Mouse (Mus musculus) embryo, embryonic 11.5 days (tissue): ENCODE data around the gene Prkg1.

Source experiments
- DNase-seq: peaks from one replicate; pipeline ENCODE4 v3.0.0-alpha.2; 2012; ENCODE audit warnings: low read depth, low spot score

The Prkg1 gene

GRCm38 (mm10) chr19:30851023-30851422, 913.8 kb downstream of the Prkg1 start:
- no peak for DNase-seq

- DNase-seq, result no peak
Measured at GRCm38 (mm10) chr19:30844916-30845315, 919.9 kb downstream of the Prkg1 start.

GRCm38 (mm10) chr19:30843637-30844036, 921.2 kb downstream of the Prkg1 start:
- DNase-seq, result no peak

GRCm38 (mm10) chr19:30843052-30843564, 921.7 kb downstream of the Prkg1 start:
- DNase-seq, result peak; percentile 45

DNA sequence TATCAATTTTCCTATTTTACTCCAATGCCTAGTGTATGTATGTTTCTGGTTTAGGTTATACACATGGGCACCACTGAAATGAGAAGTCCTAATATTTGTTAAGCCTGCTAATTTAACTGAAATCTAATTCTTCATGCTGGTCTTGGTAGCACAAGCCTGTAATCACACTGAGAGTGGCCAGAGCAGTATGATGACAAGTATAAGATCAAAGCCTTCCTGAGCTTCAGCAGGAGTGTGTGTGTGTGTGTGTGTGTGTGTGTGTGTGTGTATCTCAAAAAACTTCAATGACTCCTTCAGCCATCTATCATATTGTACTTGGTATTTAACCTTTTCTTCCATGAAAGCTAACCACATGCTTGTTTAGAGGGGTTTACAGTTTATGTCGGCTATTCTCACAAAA, 922.2 kb downstream of the Prkg1 start:
- DNase-seq, result no peak

DNA sequence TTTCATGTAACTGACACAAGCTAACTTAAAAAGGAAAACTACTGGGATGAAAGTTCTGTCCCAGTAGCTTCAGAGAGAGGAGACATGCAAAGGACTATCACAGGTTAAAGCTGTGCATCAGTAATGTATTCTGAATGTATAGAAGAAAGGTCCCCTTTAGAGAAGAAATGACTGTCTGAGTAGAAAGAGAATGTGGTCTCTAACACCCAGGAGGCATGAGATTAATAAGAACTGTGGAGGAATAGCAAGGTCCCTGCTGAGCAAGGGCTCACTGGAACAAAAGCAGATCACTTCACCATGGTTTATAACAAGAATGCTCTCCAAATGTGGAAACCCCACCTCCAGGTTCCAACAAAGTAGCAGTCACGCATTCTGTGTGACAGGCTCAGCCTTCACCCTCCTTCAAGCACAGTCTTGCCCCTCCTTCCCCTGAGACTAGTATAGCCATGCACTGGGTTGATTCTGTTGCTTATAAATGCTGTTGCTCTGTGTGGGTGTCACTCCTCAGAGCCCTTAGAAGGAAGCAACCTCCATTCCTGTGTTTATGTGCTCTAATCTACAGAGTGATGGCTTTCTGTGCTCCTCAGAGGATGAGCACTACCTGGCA, 931.7 kb downstream of the Prkg1 start:
- DNase-seq, result no peak

DNA sequence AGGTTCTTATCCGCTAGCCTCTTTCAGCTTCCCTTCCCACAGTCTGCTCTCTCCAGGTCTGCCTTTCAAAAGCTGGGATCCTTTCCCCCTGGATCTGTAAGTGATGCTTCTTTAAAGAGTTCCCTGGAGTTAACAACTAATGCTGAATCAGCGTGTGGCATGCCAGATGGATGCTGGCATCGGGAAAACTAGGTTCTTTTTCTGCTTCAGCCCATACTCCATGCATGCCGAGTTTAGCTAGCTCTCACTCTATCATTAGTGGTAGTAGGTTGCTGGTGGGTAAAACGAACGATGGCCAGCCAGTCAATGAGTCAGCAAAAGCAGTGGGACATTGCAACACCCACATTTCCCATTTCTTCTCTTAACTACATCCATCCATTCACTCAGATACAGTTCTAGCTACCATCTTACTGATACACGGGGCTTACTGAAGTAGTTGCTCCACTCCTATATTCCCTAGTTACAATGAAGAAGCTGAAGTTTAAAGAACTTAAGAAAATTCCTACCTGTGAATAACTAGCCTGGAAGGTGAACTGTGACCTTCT, 935.5 kb downstream of the Prkg1 start:
- DNase-seq, result no peak

- no peak for DNase-seq
Measured at GRCm38 (mm10) chr19:30827820-30828219, 937.0 kb downstream of the Prkg1 start.

- no peak for DNase-seq
Measured at GRCm38 (mm10) chr19:30826106-30826505, 938.7 kb downstream of the Prkg1 start.

DNA sequence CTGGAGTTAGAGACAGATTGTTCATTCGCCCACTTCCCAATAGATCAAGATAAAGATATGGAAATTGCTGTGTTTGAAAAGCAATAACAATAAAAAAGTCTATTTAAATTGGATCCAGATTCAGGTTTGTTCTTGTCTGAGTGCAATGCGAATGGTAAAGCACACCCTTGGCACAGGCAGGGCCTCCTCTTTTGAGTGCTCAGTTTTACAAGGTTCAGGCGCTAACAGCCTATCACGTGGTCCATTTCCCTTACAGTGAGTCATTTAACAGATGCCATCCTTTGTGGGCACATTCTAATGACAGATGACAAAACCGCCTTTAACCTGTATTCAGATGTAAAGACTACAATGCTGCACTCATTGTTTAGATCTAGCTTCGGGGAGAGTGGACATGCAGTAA, 949.2 kb downstream of the Prkg1 start:
- DNase-seq, result no peak

- DNase-seq, result no peak
Measured at GRCm38 (mm10) chr19:30806265-30806664, 958.6 kb downstream of the Prkg1 start.

DNA sequence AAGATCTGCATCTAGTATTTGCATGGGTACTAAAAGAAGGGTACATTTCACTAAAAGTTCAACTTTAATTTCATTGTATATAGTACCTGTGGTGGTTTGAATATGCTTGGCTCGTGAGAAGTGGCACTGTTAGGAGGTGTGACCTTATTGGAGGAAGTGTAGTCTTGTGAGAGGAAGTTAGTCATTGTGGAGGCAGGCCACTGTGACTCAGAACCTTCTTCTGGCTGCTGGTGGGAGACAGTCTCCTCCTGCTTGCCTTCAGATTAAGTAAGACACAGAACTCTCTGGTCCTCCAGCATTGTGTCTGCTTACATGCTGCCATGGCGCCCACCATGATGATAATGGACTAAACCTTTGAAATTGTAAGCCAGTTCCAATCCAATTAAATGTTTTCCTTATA, 984.0 kb downstream of the Prkg1 start:
- DNase-seq, result no peak

DNA sequence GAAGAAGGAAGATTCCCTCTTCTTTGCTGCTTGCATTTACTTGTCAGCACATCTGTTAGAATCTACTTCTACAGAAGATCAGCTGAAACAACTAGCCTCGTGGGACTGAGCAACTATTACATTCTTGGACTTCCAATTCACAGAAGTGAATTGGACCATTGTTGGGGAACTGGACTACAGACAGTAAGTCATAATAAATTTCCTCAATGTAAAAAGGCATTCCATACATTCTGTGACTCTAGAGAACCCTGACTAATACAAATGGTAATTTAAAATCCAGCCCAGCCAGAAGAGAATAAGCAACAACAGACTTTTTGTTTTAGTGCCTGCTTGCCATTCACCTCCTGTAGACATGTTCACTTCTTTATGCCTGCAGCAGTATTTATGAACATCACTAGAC, 996.5 kb downstream of the Prkg1 start:
- peak; percentile 16 for DNase-seq

DNA sequence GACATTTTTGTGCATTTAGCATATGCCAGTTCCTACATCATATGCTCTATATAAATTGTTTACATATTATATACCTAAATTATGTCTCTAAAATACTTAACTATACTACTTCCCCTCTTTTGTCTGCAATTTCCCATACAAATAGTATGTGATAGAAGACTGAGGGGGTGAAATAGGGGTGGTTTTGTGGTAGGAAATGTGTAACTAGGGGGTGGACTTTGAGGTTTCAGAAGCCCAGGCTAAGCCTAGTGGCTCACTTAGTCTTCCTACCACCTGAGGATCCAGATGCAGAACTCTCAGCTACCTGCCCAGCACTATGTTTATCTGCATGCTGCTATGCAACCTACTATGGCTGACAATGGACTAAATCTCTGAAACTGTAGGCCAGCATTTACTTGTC, 1020.4 kb downstream of the Prkg1 start:
- DNase-seq, result no peak

DNA sequence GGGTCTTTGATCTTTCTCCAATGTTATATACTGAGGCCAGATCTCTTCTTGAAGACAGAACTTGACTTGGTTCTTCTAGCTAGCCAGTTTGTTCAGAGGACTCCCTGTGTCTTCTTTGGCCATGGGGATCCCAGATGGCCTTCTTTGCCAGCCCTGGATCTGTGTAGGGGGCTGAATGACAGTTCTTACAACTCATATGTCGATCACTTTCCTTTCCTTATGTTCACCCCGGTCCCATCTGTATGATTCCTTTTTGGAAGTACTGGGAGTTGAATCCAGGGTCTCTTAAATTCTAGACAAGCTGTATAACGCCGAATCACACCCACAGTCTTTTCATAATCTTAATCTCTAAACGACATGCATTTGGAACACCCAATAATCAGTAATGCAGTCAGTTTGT, 1065.7 kb downstream of the Prkg1 start:
- no peak for DNase-seq

DNA sequence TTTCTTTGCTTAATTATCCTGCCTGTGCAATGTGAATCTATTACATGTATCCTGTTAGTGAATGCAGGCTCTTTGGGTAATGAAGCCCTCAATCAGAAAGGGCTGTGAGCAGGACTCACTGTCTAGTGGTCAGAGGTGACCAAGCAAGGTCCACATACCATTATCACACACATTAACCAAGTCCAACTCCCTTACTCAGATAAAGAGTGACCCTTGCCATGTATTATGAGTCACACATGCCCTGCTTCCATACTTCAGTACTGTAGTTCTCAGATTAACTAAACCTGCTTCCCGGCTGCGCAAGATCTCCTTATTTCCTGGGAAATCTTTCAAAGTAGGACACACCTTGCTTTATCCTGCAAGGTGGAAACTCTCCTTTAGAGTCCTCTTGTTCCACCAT, 1073.6 kb downstream of the Prkg1 start:
- DNase-seq, result no peak

- DNase-seq, result no peak
Measured at GRCm38 (mm10) chr19:30690691-30691090, 1074.1 kb downstream of the Prkg1 start.

GRCm38 (mm10) chr19:30687942-30688341, 1076.9 kb downstream of the Prkg1 start:
- no peak for DNase-seq

- DNase-seq, result no peak
Measured at GRCm38 (mm10) chr19:30676308-30676707, 1088.5 kb downstream of the Prkg1 start.

GRCm38 (mm10) chr19:30664269-30664668, 1100.6 kb downstream of the Prkg1 start:
- peak; percentile 37 for DNase-seq

DNA sequence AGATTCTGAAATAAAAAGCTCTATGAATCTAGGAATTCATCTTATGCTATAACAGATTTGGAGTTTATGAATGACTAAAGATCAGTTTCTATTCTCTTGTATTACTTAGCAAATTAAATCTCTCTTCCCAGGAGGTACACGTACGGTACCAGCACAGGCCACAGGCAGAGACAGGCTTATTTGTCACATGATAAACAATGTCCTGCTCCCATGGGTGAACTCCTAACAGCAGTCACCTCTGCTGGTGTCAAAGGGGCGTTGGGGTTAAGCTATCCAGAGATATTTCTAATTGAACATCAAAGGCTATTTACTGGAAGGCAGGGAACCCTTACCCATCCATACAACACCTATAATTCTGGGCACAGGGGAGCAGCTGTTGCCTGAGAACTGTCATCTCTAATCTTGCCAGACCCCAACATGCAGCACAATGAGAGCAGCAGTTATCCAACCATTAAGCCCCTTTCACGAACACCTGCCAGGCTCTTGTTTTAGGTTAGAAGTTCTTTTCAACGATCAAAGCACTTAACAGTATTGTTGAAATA, 1122.1 kb downstream of the Prkg1 start:
- no peak for DNase-seq

DNA sequence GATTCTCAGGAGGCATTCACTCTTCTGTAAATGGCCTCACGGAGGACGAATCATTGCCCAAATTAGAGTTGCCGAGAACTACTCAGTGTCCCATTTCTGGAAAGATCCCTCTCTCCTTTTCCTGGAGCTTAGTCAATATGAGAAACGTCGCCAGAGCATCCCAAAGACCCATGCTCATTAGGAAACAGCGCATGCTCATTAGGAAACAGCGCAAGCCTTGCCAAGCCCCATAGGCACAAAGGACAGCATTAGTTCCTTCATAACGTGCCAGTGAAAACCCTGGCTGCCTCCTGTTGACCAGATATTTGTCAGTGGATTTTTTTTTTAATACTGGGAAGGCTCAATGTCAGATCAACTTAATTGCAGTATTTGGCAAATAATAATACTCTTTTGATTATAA, 1127.4 kb downstream of the Prkg1 start:
- DNase-seq, result no peak

DNA sequence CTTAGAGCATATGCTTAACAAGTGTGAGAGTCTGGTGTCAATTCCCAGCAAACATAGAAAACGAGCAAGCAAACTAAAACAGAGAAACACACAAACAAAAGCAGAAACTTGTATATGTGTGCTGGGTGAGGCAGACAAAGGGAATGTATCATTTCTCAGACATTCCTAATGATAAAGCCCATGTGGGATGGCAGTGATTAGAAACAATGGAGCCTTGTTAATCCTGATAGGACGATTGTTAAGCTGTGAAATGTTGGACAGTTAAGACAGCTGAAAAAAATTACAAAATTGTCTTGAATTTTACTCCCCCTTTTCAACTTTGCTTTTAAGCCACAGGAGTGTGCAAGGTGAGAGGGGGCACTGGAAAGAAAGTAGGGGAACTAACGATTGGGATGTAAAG, 1133.8 kb downstream of the Prkg1 start:
- DNase-seq, result no peak
